16 mouse cellular contexts compared by ENCODE assay signal in genomic region chr5:118929037-118929436, GRCm38 (mm10).
DNase-seq lines count a peak whose midpoint lies in the region; ATAC-seq and TF ChIP-seq lines count a peak whose summit lies in the region.
"Had no signal": no experiment of that assay in that cellular context is flagged by ENCODE, and none has a peak within 500 bp of the region (broad histone marks: within the 10 kb centered on the region; RNA-seq: fewer than 3 reads in every experiment).

No protein-coding gene starts in this region.

- in situ Hi-C loops in ES-E14 (cut with MboI; ENCODE audit: low sequenced_read_pairs in 2 of 2, unreplicated experiment in 2 of 2): no loop called here

- DNase-seq in hindbrain, postnatal 0 days (ENCODE audit: low spot score): no peak
- no peak for DNase-seq in hindbrain, embryonic 14.5 days (ENCODE audit: low spot score)
- peak; percentile 47 for DNase-seq in lung, embryonic 14.5 days
- no peak for DNase-seq in lung, adult 18-20 months
- DNase-seq in ES-E14 (ENCODE audit: low read depth, low spot score) (peak; percentile 16), ZHBTc4 (ENCODE audit: low read depth, low spot score) (peak; percentile 70)
- DNase-seq in spleen, adult 12 weeks (ENCODE audit: low spot score): no peak
- DNase-seq: adrenal gland, adult 2 months; cerebellum, adult 9-11 months; heart, adult 11 months; heart, postnatal 14 days; retina, postnatal 1 day had no signal

- no peaks in the 10 kb centered on the region for H3K4me1 ChIP-seq in hindbrain, postnatal 0 days (ENCODE audit: insufficient read depth, low read length)
- 0 out of 2 replicates have a peak, but pooled peaks cover 4% of the 10 kb centered on the region for H3K4me1 ChIP-seq in hindbrain, embryonic 14.5 days (replicated peaks; ENCODE audit: control insufficient read depth, insufficient read depth, low read length)
- H3K4me1 ChIP-seq in lung, embryonic 14.5 days (ENCODE audit: insufficient read depth): no peaks in the 10 kb centered on the region
- no peaks in the 10 kb centered on the region for H3K4me1 ChIP-seq in ES-E14 (ENCODE audit: control insufficient read depth in 2 of 2, insufficient read depth in 2 of 2, low read length in 2 of 2, poor library complexity in 1 of 2)

- no peak for ATAC-seq in hindbrain, postnatal 0 days
- no peak for ATAC-seq in hindbrain, embryonic 14.5 days (ENCODE audit: low FRiP score)
- no peak for ATAC-seq in lung, embryonic 14.5 days (ENCODE audit: insufficient read depth)
- ATAC-seq: forebrain, embryonic 15.5 days; hindbrain, embryonic 16.5 days had no signal

- H3K4me3 ChIP-seq in hindbrain, postnatal 0 days (ENCODE audit: low read length): no peak overlapping the region
- H3K4me3 ChIP-seq in hindbrain, embryonic 14.5 days (replicated peaks; ENCODE audit: low read length): no peak overlapping the region
- no peak overlapping the region for H3K4me3 ChIP-seq in lung, embryonic 14.5 days (ENCODE audit: low read depth, low read length)
- H3K4me3 ChIP-seq in ES-E14 (ENCODE audit: insufficient read depth in 1 of 2, low read depth in 1 of 2, low read length in 2 of 2, poor library complexity in 1 of 2, severe bottlenecking in 1 of 2): no peak overlapping the region
- H3K4me3 ChIP-seq: forebrain, embryonic 15.5 days; myocyte had no signal

- no peak overlapping the region for H3K27ac ChIP-seq in hindbrain, postnatal 0 days
- H3K27ac ChIP-seq in hindbrain, embryonic 14.5 days: no peak overlapping the region
- H3K27ac ChIP-seq in lung, embryonic 14.5 days (ENCODE audit: low read depth): no peak overlapping the region
- no peak overlapping the region for H3K27ac ChIP-seq in ES-E14 (ENCODE audit: insufficient read depth, low read depth, low read length, poor library complexity, severe bottlenecking)
- H3K27ac ChIP-seq: forebrain, embryonic 15.5 days; midbrain, embryonic 12.5 days had no signal

- peak; percentile 43 for TF ChIP-seq CTCF in hindbrain, postnatal 0 days (IDR thresholded peaks at IDR 0.05; ENCODE audit: low read depth)
- peak; percentile 57 for TF ChIP-seq CTCF in lung, embryonic 14.5 days (IDR thresholded peaks at IDR 0.05; ENCODE audit: low read depth)

- 97% methylated on average over 4 of the region's 4 CpGs for WGBS in hindbrain, postnatal 0 days
- WGBS in hindbrain, embryonic 14.5 days: 95% methylated on average over 4 of the region's 4 CpGs
- WGBS in lung, embryonic 14.5 days: 94% methylated on average over 4 of the region's 4 CpGs

- H3K9me3 ChIP-seq in hindbrain, postnatal 0 days (ENCODE audit: low read length): no peaks in the 10 kb centered on the region
- H3K9me3 ChIP-seq in hindbrain, embryonic 14.5 days (ENCODE audit: control insufficient read depth, low read length): no peaks in the 10 kb centered on the region
- H3K9me3 ChIP-seq in lung, embryonic 14.5 days (ENCODE audit: low read depth, low read length): no peaks in the 10 kb centered on the region
- H3K9me3 ChIP-seq in ES-E14 (ENCODE audit: control insufficient read depth, insufficient read depth, low read depth, low read length): no peaks in the 10 kb centered on the region
- H3K9me3 ChIP-seq: forebrain, embryonic 15.5 days; midbrain, embryonic 12.5 days had no signal

- H3K4me2 ChIP-seq in hindbrain, postnatal 0 days (ENCODE audit: low read depth, low read length): no peak overlapping the region
- no peak overlapping the region for H3K4me2 ChIP-seq in hindbrain, embryonic 14.5 days (replicated peaks)
- H3K4me2 ChIP-seq in lung, embryonic 14.5 days: no peak overlapping the region

- H3K36me3 ChIP-seq in hindbrain, postnatal 0 days (ENCODE audit: insufficient read depth, low read length): no peaks in the 10 kb centered on the region
- H3K36me3 ChIP-seq in hindbrain, embryonic 14.5 days (replicated peaks; ENCODE audit: control insufficient read depth, insufficient read depth): no peaks in the 10 kb centered on the region
- no peaks in the 10 kb centered on the region for H3K36me3 ChIP-seq in lung, embryonic 14.5 days (ENCODE audit: insufficient read depth)
- H3K36me3 ChIP-seq in ES-E14 (ENCODE audit: control insufficient read depth, insufficient read depth, low read length, poor library complexity, severe bottlenecking): no peaks in the 10 kb centered on the region
- H3K36me3 ChIP-seq: forebrain, embryonic 15.5 days; midbrain, embryonic 12.5 days had no signal

- H3K27me3 ChIP-seq in hindbrain, postnatal 0 days (ENCODE audit: insufficient read depth, low read length): no peaks in the 10 kb centered on the region
- peaks cover 17% of the 10 kb centered on the region for H3K27me3 ChIP-seq in hindbrain, embryonic 14.5 days (ENCODE audit: control insufficient read depth, insufficient read depth, low read length)
- no peaks in the 10 kb centered on the region for H3K27me3 ChIP-seq in lung, embryonic 14.5 days (ENCODE audit: insufficient read depth, low read length)

- H3K9ac ChIP-seq in hindbrain, postnatal 0 days (replicated peaks; ENCODE audit: low read length): no peak overlapping the region
- no peak overlapping the region for H3K9ac ChIP-seq in hindbrain, embryonic 14.5 days
- H3K9ac ChIP-seq in lung, embryonic 14.5 days: no peak overlapping the region
- no peak overlapping the region for H3K9ac ChIP-seq in ES-E14 (ENCODE audit: insufficient read depth, low read depth, low read length, poor library complexity, severe bottlenecking)
- H3K9ac ChIP-seq: forebrain, embryonic 15.5 days; midbrain, embryonic 12.5 days had no signal

TF ChIP-seq in ES-E14, 5 proteins besides CTCF, POLR2A, EP300 and RAD21:
- TF ChIP-seq ZC3H11A (IDR thresholded peaks at IDR 0.05; ENCODE audit: borderline replicate concordance, low read depth, low read length) (peak; percentile 44; the same call in 1 of the 2 replicates), HCFC1 (IDR thresholded peaks at IDR 0.05; ENCODE audit: borderline replicate concordance, insufficient read depth, low read length) (no peak), CHD2 (IDR thresholded peaks at IDR 0.05; ENCODE audit: low read depth, low read length) (no peak), MAFK (IDR thresholded peaks at IDR 0.05; ENCODE audit: insufficient read depth, low read depth, low read length) (no peak)

Comparison
In these comparisons a context has a peak if more than half of its experiments do, and no peak if none do; other contexts are left out.
1. DNase-seq: peak in lung, embryonic 14.5 days (single experiment), ES-E14 (single experiment) and ZHBTc4 (single experiment); none in hindbrain, postnatal 0 days (single experiment), hindbrain, embryonic 14.5 days (single experiment), lung, adult 18-20 months (0 of 2) and spleen, adult 12 weeks (single experiment).